Mouse (Mus musculus) liver, postnatal 0 days (tissue): ENCODE data around the gene Fam228a.

Experiments used
- CTCF ChIP-seq: sonication (generic); IDR thresholded peaks from 2 replicates; pipeline ENCODE4 v1.5.1; 2016; ENCODE audit warnings: antibody characterized with exemption, low read depth
- EP300 ChIP-seq: IDR thresholded peaks from 2 replicates; pipeline ENCODE4 v1.6.1; 2016; ENCODE audit warnings: antibody characterized with exemption, low read depth, mild to moderate bottlenecking

DNA sequence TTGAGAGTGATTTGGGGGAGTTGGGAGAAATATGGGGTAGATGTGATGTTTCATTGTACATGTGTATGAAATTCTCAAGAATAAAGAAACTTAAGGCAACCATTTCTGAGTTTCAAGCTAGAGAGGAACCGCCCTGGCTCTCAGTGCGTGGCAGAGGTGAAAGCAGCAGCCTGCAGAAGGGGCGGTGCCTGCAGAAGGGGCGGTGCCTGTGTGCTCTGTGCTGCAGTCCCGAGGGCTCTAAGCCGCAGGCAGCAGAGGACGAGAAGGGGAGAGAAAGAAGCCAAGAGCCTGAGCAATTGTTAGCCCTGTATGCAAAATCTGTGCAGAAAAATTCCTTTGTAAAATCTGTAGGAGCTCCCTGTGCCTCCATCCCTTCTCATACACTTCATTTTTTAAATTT lies 20.8 kb downstream of the Fam228a start:
- TF ChIP-seq CTCF (no peak), EP300 (no peak)
